Mouse (Mus musculus) limb, embryonic 15.5 days (tissue): ENCODE results near the gene Fut2. TPM values are rescaled to one million over a fixed set of nuclear protein-coding genes. Genes with fewer than 3 reads are reported as not detected.

Experiments used
- ATAC-seq: fragments of 200-750 bp; cut with Nextera tagmentation; 2 replicates; pipeline ENCODE4 v1.8.0; 2017; ENCODE audit warnings: low read depth, moderate TSS enrichment; ENCODE audit not compliant: insufficient number of reproducible peaks, low FRiP score, low TSS enrichment
- H3K27ac ChIP-seq: fragments of 300-500 bp; sonication (generic); 2 replicates; pipeline ENCODE4 v1.5.1; 2015; ENCODE audit warnings: moderate library complexity, mild to moderate bottlenecking, inconsistent platforms
- H3K27me3 ChIP-seq: fragments of 300-500 bp; sonication (generic); 2 replicates; pipeline ENCODE4 v1.6.1; 2015; ENCODE audit warnings: inconsistent platforms
- H3K36me3 ChIP-seq: fragments of 300-500 bp; sonication (generic); 2 replicates; pipeline ENCODE4 v1.6.1; 2015; ENCODE audit warnings: inconsistent platforms
- H3K4me1 ChIP-seq: fragments of 300-500 bp; sonication (generic); 2 replicates; pipeline ENCODE4 v1.6.1; 2015; ENCODE audit warnings: inconsistent platforms
- H3K4me2 ChIP-seq: fragments of 300-500 bp; sonication (generic); 2 replicates; pipeline ENCODE4 v1.6.1; 2015; ENCODE audit warnings: mild to moderate bottlenecking, inconsistent platforms
- H3K4me3 ChIP-seq: fragments of 300-500 bp; sonication (generic); 2 replicates; pipeline ENCODE4 v1.5.1; 2015; ENCODE audit warnings: mild to moderate bottlenecking, inconsistent platforms
- H3K9ac ChIP-seq: fragments of 300-500 bp; sonication (generic); 2 replicates; pipeline ENCODE4 v1.6.1; 2015; ENCODE audit warnings: inconsistent platforms
- H3K9me3 ChIP-seq: fragments of 300-500 bp; sonication (generic); 2 replicates; pipeline ENCODE4 v1.6.1; 2016; ENCODE audit warnings: inconsistent platforms
- WGBS: fragments of 180-500 bp; shearing (Covaris S2); methylation state at CpG from one replicate; pipeline ENCODE4 v1.1.7; 2015; 5-methylcytosine and 5-hydroxymethylcytosine counted together
- polyA plus RNA-seq: library from polyadenylated mRNA; unstranded; fragments of >200 nt; fragmentation: Nextera tagmentation; extraction: Ambion mirVana; gene quantifications from 2 replicates; pipeline ENCODE4 v1.2.1, GENCODE M21; 2015

Fut2 gene
- 7.7 and 8.0 TPM in 2 replicates for polyA plus RNA-seq

- Histone ChIP-seq H3K4me3 (no peak within 1 kb of the TSS), H3K9ac (no peak within 1 kb of the TSS), H3K27me3 (no peaks in the 10 kb centered on the region), H3K36me3 (no peaks in the 10 kb centered on the region), H3K4me2 (no peak within 1 kb of the TSS), H3K9me3 (no peaks in the 10 kb centered on the region), H3K4me1 (peaks cover 7% of the 10 kb centered on the region; the same call in 1 of the 2 replicates), H3K27ac (peak within 1 kb of the TSS; percentile 48; the same call in 1 of the 2 replicates)
- WGBS = 82% methylated on average over 7 of the region's 7 CpGs
- ATAC-seq = no peak
Observed at GRCm38 (mm10) chr7:45666161-45666560, at the start of gene Fut2. Gene Fut2 (minus strand): TSS chr7:45666394.

- Histone ChIP-seq H3K4me1 (peaks cover 59% of the 10 kb centered on the region), H3K9ac (peak within 1 kb of the TSS; percentile 68), H3K27me3 (no peaks in the 10 kb centered on the region), H3K27ac (peak within 1 kb of the TSS; percentile 77), H3K4me2 (peak within 1 kb of the TSS; percentile 90), H3K9me3 (no peaks in the 10 kb centered on the region), H3K4me3 (peak within 1 kb of the TSS; percentile 73), H3K36me3 (peaks cover 50% of the 10 kb centered on the region)
- ATAC-seq = peak; percentile 90
- 7% methylated on average over 34 of the region's 34 CpGs for WGBS
Observed at GRCm38 (mm10) chr7:45715090-45715708, 49.0 kb upstream of the Fut2 start, which contains the start of gene Rpl18. Gene Rpl18 (plus strand): TSS chr7:45715457.

- H3K36me3 ChIP-seq = peaks cover 49% of the 10 kb centered on the region
- peak overlapping the region; percentile 77 for H3K27ac ChIP-seq
- peak overlapping the region; percentile 90 for H3K4me2 ChIP-seq
- H3K4me1 ChIP-seq = peaks cover 54% of the 10 kb centered on the region
- 7% methylated on average over 14 of the region's 14 CpGs for WGBS
- peak; percentile 16; the same call in 1 of the 2 replicates for ATAC-seq
- H3K9ac ChIP-seq = peak overlapping the region; percentile 68
- H3K4me3 ChIP-seq = peak overlapping the region; percentile 73
- H3K9me3 ChIP-seq = no peaks in the 10 kb centered on the region
- no peaks in the 10 kb centered on the region for H3K27me3 ChIP-seq
Observed at GRCm38 (mm10) chr7:45714630-45715089, 48.5 kb upstream of the Fut2 start.

GRCm38 (mm10) chr7:45713881-45714520, 47.8 kb upstream of the Fut2 start:
- 83% methylated on average over 6 of the region's 6 CpGs for WGBS
- no peak for ATAC-seq
- H3K27me3 ChIP-seq = no peaks in the 10 kb centered on the region
- H3K9me3 ChIP-seq = no peaks in the 10 kb centered on the region
- no peak overlapping the region; the same call in 1 of the 2 replicates for H3K9ac ChIP-seq
- peaks cover 48% of the 10 kb centered on the region for H3K4me1 ChIP-seq
- peak overlapping the region; percentile 73 for H3K4me3 ChIP-seq
- peaks cover 47% of the 10 kb centered on the region for H3K36me3 ChIP-seq
- H3K4me2 ChIP-seq = peak overlapping the region; percentile 90
- H3K27ac ChIP-seq = peak overlapping the region; percentile 77; the same call in 1 of the 2 replicates

GRCm38 (mm10) chr7:45713396-45713795, 47.2 kb upstream of the Fut2 start:
- H3K27me3 ChIP-seq = no peaks in the 10 kb centered on the region
- WGBS = 92% methylated on average over 16 of the region's 16 CpGs
- peaks cover 50% of the 10 kb centered on the region for H3K4me1 ChIP-seq
- no peak overlapping the region for H3K27ac ChIP-seq
- H3K4me2 ChIP-seq = no peak overlapping the region
- H3K4me3 ChIP-seq = no peak overlapping the region
- H3K36me3 ChIP-seq = peaks cover 45% of the 10 kb centered on the region
- H3K9ac ChIP-seq = no peak overlapping the region
- no peak for ATAC-seq
- H3K9me3 ChIP-seq = no peaks in the 10 kb centered on the region

GRCm38 (mm10) chr7:45712022-45712757, 46.0 kb upstream of the Fut2 start:
- no peaks in the 10 kb centered on the region for H3K9me3 ChIP-seq
- no peak for ATAC-seq
- no peak overlapping the region for H3K27ac ChIP-seq
- no peaks in the 10 kb centered on the region for H3K27me3 ChIP-seq
- 0 out of 2 replicates have a peak overlapping the region, but pooled peaks have one; percentile 7 for H3K4me3 ChIP-seq
- no peak overlapping the region for H3K4me2 ChIP-seq
- no peak overlapping the region for H3K9ac ChIP-seq
- H3K36me3 ChIP-seq = peaks cover 45% of the 10 kb centered on the region
- peaks cover 62% of the 10 kb centered on the region for H3K4me1 ChIP-seq
- WGBS = 81% methylated on average over 21 of the region's 21 CpGs

GRCm38 (mm10) chr7:45711316-45712021, 45.3 kb upstream of the Fut2 start:
- Histone ChIP-seq H3K36me3 (peaks cover 45% of the 10 kb centered on the region), H3K9ac (no peak overlapping the region), H3K4me1 (peaks cover 62% of the 10 kb centered on the region), H3K27me3 (no peaks in the 10 kb centered on the region), H3K4me3 (no peak overlapping the region), H3K27ac (no peak overlapping the region), H3K4me2 (no peak overlapping the region), H3K9me3 (no peaks in the 10 kb centered on the region)
- ATAC-seq = no peak
- 88% methylated on average over 24 of the region's 24 CpGs for WGBS

GRCm38 (mm10) chr7:45710477-45711191, 44.4 kb upstream of the Fut2 start:
- Histone ChIP-seq H3K4me3 (no peak overlapping the region), H3K27ac (no peak overlapping the region), H3K36me3 (peaks cover 45% of the 10 kb centered on the region), H3K27me3 (no peaks in the 10 kb centered on the region), H3K4me2 (no peak overlapping the region), H3K9ac (no peak overlapping the region), H3K4me1 (peaks cover 62% of the 10 kb centered on the region), H3K9me3 (no peaks in the 10 kb centered on the region)
- 91% methylated on average over 20 of the region's 20 CpGs for WGBS
- no peak for ATAC-seq

- ATAC-seq = no peak
- WGBS = 81% methylated on average over 14 of the region's 14 CpGs
- H3K36me3 ChIP-seq = peaks cover 45% of the 10 kb centered on the region
- no peak overlapping the region for H3K4me3 ChIP-seq
- no peak overlapping the region for H3K27ac ChIP-seq
- H3K4me1 ChIP-seq = peaks cover 61% of the 10 kb centered on the region
- H3K9ac ChIP-seq = no peak overlapping the region
- H3K4me2 ChIP-seq = no peak overlapping the region
- no peaks in the 10 kb centered on the region for H3K27me3 ChIP-seq
- H3K9me3 ChIP-seq = no peaks in the 10 kb centered on the region
Observed at GRCm38 (mm10) chr7:45709677-45710355, 43.6 kb upstream of the Fut2 start.

GRCm38 (mm10) chr7:45709036-45709435, 42.8 kb upstream of the Fut2 start:
- peaks cover 45% of the 10 kb centered on the region for H3K36me3 ChIP-seq
- WGBS = 54% methylated on average over 6 of the region's 6 CpGs
- H3K9me3 ChIP-seq = no peaks in the 10 kb centered on the region
- ATAC-seq = no peak
- no peak overlapping the region for H3K4me3 ChIP-seq
- no peak overlapping the region for H3K4me2 ChIP-seq
- peaks cover 55% of the 10 kb centered on the region for H3K4me1 ChIP-seq
- no peaks in the 10 kb centered on the region for H3K27me3 ChIP-seq
- H3K9ac ChIP-seq = no peak overlapping the region
- H3K27ac ChIP-seq = no peak overlapping the region
